Mouse (Mus musculus) heart, postnatal 4 days (tissue): ENCODE results near the gene Asb16. TPM values are rescaled to one million over a fixed set of nuclear protein-coding genes. Genes with fewer than 3 reads are reported as not detected.
A peak's percentile ranks its signal among the peaks of the same experiment; 100 is the strongest.
"Not testable (repeated sequence)": the region's sequence is repeated elsewhere in the genome, so short reads cannot be mapped to it uniquely, and the experiment has no call there.

Experiments used
- DNase-seq: peaks from one replicate; pipeline ENCODE4 v3.0.0; 2021
- total RNA-seq, 2 experiments: library from RNA; stranded (reverse); gene quantifications; 2 replicates each; pipeline ENCODE4 v1.2.3; 2021

Gene Asb16
- total RNA-seq, 2 experiments from 2014 or later, result 0.33 to 0.41 TPM

GRCm38 (mm10) chr11:102244926-102245449 lies 23.6 kb upstream of the Asb16 start:
- DNase-seq, result peak; percentile 73

GRCm38 (mm10) chr11:102245581-102246272 lies 22.8 kb upstream of the Asb16 start:
- no peak for DNase-seq

- no peak for DNase-seq
These were observed 22.3 kb upstream of the Asb16 start for GRCm38 (mm10) chr11:102246273-102246635.

- no peak for DNase-seq
These were observed 21.7 kb upstream of the Asb16 start for GRCm38 (mm10) chr11:102246871-102247270.

GRCm38 (mm10) chr11:102248630-102249230 lies 19.8 kb upstream of the Asb16 start, which contains the start of gene BC030867:
Gene BC030867 (plus strand): TSS chr11:102248882.
- peak; percentile 97 for DNase-seq

GRCm38 (mm10) chr11:102249351-102250090 lies 19.0 kb upstream of the Asb16 start:
- DNase-seq, result no peak

- DNase-seq, result peak; percentile 50
These were observed 11.0 kb upstream of the Asb16 start for GRCm38 (mm10) chr11:102257514-102257913.

- DNase-seq, result no peak
These were observed 10.4 kb upstream of the Asb16 start for GRCm38 (mm10) chr11:102258095-102258494.

- no peak for DNase-seq
These were observed 10.0 kb upstream of the Asb16 start for GRCm38 (mm10) chr11:102258521-102258920.

GRCm38 (mm10) chr11:102263211-102263610 lies 5.3 kb upstream of the Asb16 start:
- no peak for DNase-seq

- DNase-seq, result no peak
These were observed 2.7 kb upstream of the Asb16 start for GRCm38 (mm10) chr11:102265816-102266215.

- no peak for DNase-seq
These were observed 1.8 kb upstream of the Asb16 start for GRCm38 (mm10) chr11:102266631-102267355.

GRCm38 (mm10) chr11:102267480-102267879 lies 1.1 kb upstream of the Asb16 start:
- DNase-seq, result peak; percentile 85

- peak; percentile 51 for DNase-seq
These were observed 7.9 kb downstream of the Asb16 start for GRCm38 (mm10) chr11:102276411-102276915.

GRCm38 (mm10) chr11:102277754-102278153 lies 9.2 kb downstream of the Asb16 start:
- no peak for DNase-seq

GRCm38 (mm10) chr11:102279595-102279994 lies 11.1 kb downstream of the Asb16 start:
- DNase-seq, result no peak

- not testable (repeated sequence) for DNase-seq
These were observed 11.7 kb downstream of the Asb16 start for GRCm38 (mm10) chr11:102280267-102280666.

- DNase-seq, result no peak
These were observed 15.4 kb downstream of the Asb16 start for GRCm38 (mm10) chr11:102283922-102284321.

GRCm38 (mm10) chr11:102284501-102285094 lies 16.1 kb downstream of the Asb16 start, which contains the start of gene Tmub2:
Gene Tmub2 (plus strand): TSS chr11:102284931.
- peak; percentile 96 for DNase-seq

GRCm38 (mm10) chr11:102285095-102285834 lies 16.7 kb downstream of the Asb16 start:
- no peak for DNase-seq

- no peak for DNase-seq
These were observed 18.9 kb downstream of the Asb16 start for GRCm38 (mm10) chr11:102287485-102287884.
